Mouse (Mus musculus) erythroid progenitor cell, adult 5-6 weeks (primary cell): ENCODE data around the gene Hoxc6. TPM values are rescaled to one million over a fixed set of nuclear protein-coding genes. Genes with fewer than 3 reads are reported as not detected.

ENCODE experiments used
- ATAC-seq: replicated peaks from 2 replicates; pipeline ENCODE4 v1.8.0; 2016; ENCODE audit warnings: moderate number of reproducible peaks, mild to moderate bottlenecking, moderate TSS enrichment, inconsistent platforms; ENCODE audit not compliant: poor library complexity, low FRiP score, severe bottlenecking
- total RNA-seq, 2 experiments: library from RNA; stranded (forward) in 1 of 2; stranded (reverse) in 1 of 2; fragments of 150-400 nt in 1 of 2; fragments of 186-747, 209-891 nt in 1 of 2; gene quantifications; 2 replicates each; pipeline versions ENCODE4 v1.2.3 to v1.2.4; 2015 to 2017; ENCODE audit warnings: low replicate concordance in 2 of 2

The Hoxc6 gene
- 1.1 TPM in 1 of 2 replicates, not detected in the other for total RNA-seq (2015; ENCODE audit: low replicate concordance)
- not detected in 2 replicates for total RNA-seq (2017; ENCODE audit: low replicate concordance)

GRCm38 (mm10) chr15:102997939-102998355 is at the start of gene Hoxc6:
Hoxc6 (plus strand) TSS chr15:102998257.
- no peak for ATAC-seq

GRCm38 (mm10) chr15:102948842-102949241 is 49.2 kb upstream of the Hoxc6 start:
- ATAC-seq, result no peak

- ATAC-seq, result no peak
These were observed 48.4 kb upstream of the Hoxc6 start for GRCm38 (mm10) chr15:102949696-102950095.

- ATAC-seq, result no peak
These were observed 47.2 kb upstream of the Hoxc6 start for GRCm38 (mm10) chr15:102950877-102951276.

- ATAC-seq, result no peak
These were observed 44.5 kb upstream of the Hoxc6 start for GRCm38 (mm10) chr15:102953561-102953960.

- no peak for ATAC-seq
These were observed 43.7 kb upstream of the Hoxc6 start, which contains the start of gene Hoxc11 for GRCm38 (mm10) chr15:102954192-102955006. Hoxc11 (plus strand) TSS chr15:102954427.

- no peak for ATAC-seq
These were observed 43.1 kb upstream of the Hoxc6 start for GRCm38 (mm10) chr15:102955007-102955382.

GRCm38 (mm10) chr15:102955833-102956640 is 42.0 kb upstream of the Hoxc6 start:
- no peak for ATAC-seq

- no peak for ATAC-seq
These were observed 41.2 kb upstream of the Hoxc6 start for GRCm38 (mm10) chr15:102956906-102957305.

- no peak for ATAC-seq
These were observed 38.3 kb upstream of the Hoxc6 start for GRCm38 (mm10) chr15:102959663-102960191.

GRCm38 (mm10) chr15:102961728-102962127 is 36.3 kb upstream of the Hoxc6 start:
- no peak for ATAC-seq

- ATAC-seq, result no peak
These were observed 35.6 kb upstream of the Hoxc6 start for GRCm38 (mm10) chr15:102962492-102962891.

GRCm38 (mm10) chr15:102963259-102963658 is 34.8 kb upstream of the Hoxc6 start:
- ATAC-seq, result no peak

GRCm38 (mm10) chr15:102963671-102964640 is 34.1 kb upstream of the Hoxc6 start:
- no peak for ATAC-seq

GRCm38 (mm10) chr15:102965003-102965891 is 32.8 kb upstream of the Hoxc6 start:
- no peak for ATAC-seq

GRCm38 (mm10) chr15:102965892-102966775 is 31.9 kb upstream of the Hoxc6 start:
- ATAC-seq, result no peak

GRCm38 (mm10) chr15:102966776-102967311 is 31.2 kb upstream of the Hoxc6 start, which contains the start of gene Hoxc10:
Hoxc10 (plus strand) TSS chr15:102966796.
- ATAC-seq, result no peak; the same call in 1 of the 2 replicates
